Mouse (Mus musculus) neural tube, embryonic 11.5 days (tissue): ENCODE measurements around the gene Atp10b. TPM values are rescaled to one million over a fixed set of nuclear protein-coding genes. Genes with fewer than 3 reads are reported as not detected.

Experiments used
- ATAC-seq: fragments of 200-750 bp; cut with Nextera tagmentation; 2 replicates; pipeline ENCODE4 v1.8.0; 2017; ENCODE audit warnings: moderate number of reproducible peaks, mild to moderate bottlenecking, moderate TSS enrichment, moderate library complexity; ENCODE audit not compliant: insufficient read depth, low FRiP score, low TSS enrichment
- DNase-seq: peaks from one replicate; pipeline ENCODE4 v3.0.0-alpha.2; 2015; ENCODE audit warnings: low spot score
- H3K27ac ChIP-seq: fragments of 300-500 bp; sonication (generic); 2 replicates; pipeline ENCODE4 v1.5.1; 2014; ENCODE audit warnings: low read depth, mild to moderate bottlenecking, low read length
- H3K27me3 ChIP-seq: fragments of 300-500 bp; sonication (generic); 2 replicates; pipeline ENCODE4 v1.6.1; 2014; ENCODE audit warnings: mild to moderate bottlenecking, low read length, mixed read lengths; ENCODE audit not compliant: control insufficient read depth, insufficient read depth
- H3K36me3 ChIP-seq: fragments of 300-500 bp; sonication (generic); 2 replicates; pipeline ENCODE4 v1.6.1; 2014; ENCODE audit warnings: mild to moderate bottlenecking, low read length, moderate library complexity, mixed read lengths; ENCODE audit not compliant: control insufficient read depth, insufficient read depth
- H3K4me1 ChIP-seq: fragments of 300-500 bp; sonication (generic); 2 replicates; pipeline ENCODE4 v1.6.1; 2014; ENCODE audit warnings: low read length, mixed read lengths; ENCODE audit not compliant: control insufficient read depth, insufficient read depth
- H3K4me2 ChIP-seq: fragments of 300-500 bp; sonication (generic); 2 replicates; pipeline ENCODE4 v1.6.1; 2014; ENCODE audit warnings: low read depth, mild to moderate bottlenecking, moderate library complexity
- H3K4me3 ChIP-seq: fragments of 300-500 bp; sonication (generic); 2 replicates; pipeline ENCODE4 v1.5.1; 2014; ENCODE audit warnings: low read depth, low read length
- H3K9ac ChIP-seq: fragments of 300-500 bp; sonication (generic); 2 replicates; pipeline ENCODE4 v1.6.1; 2014; ENCODE audit warnings: mild to moderate bottlenecking, low read length
- H3K9me3 ChIP-seq: fragments of 300-500 bp; sonication (generic); 2 replicates; pipeline ENCODE4 v1.6.1; 2016; ENCODE audit warnings: low read length; ENCODE audit not compliant: control insufficient read depth
- WGBS: fragments of 180-500 bp; shearing (Covaris S2); extraction: QIAGEN DNeasy Blood & Tissue Kit; methylation state at CpG from one replicate; pipeline ENCODE4 v1.1.7; 2014; 5-methylcytosine and 5-hydroxymethylcytosine counted together
- polyA plus RNA-seq: library from polyadenylated mRNA; unstranded; fragments of >200 nt; fragmentation: Nextera tagmentation; extraction: Ambion mirVana; gene quantifications from 2 replicates; pipeline ENCODE4 v1.2.1, GENCODE M21; 2014

Gene Atp10b
- polyA plus RNA-seq, 1 experiment from 2014 or later, result 0.68 TPM

DNA sequence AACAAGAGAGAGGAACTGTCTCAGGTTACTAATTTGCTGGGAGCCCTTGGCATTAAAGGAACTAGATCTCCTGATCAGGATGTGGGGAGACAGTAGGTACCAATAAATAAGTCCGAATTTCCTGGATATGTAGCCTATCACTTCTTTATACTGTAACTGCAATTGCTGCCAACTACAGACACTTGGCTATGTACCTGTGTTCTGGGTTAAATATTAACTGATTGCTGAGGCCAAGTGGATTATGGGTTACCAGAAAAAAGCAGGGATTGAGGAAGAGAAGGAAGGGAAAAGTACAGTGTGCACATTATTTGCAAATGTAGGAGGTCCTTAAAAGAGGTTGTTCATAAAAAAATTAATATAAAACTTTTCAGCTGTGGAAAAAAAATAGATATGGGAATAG is 1.3 kb upstream of the Atp10b start:
- H3K4me1 ChIP-seq, result no peaks in the 10 kb centered on the region
- H3K36me3 ChIP-seq, result no peaks in the 10 kb centered on the region
- DNase-seq (no peak), ATAC-seq (no peak)
- H3K4me2 ChIP-seq, result no peak overlapping the region
- no peak overlapping the region for H3K4me3 ChIP-seq
- H3K27me3 ChIP-seq, result no peaks in the 10 kb centered on the region
- 90% methylated on average over 1 of the region's 1 CpGs for WGBS
- H3K9me3 ChIP-seq, result no peaks in the 10 kb centered on the region
- H3K27ac ChIP-seq, result no peak overlapping the region
- no peak overlapping the region for H3K9ac ChIP-seq

DNA sequence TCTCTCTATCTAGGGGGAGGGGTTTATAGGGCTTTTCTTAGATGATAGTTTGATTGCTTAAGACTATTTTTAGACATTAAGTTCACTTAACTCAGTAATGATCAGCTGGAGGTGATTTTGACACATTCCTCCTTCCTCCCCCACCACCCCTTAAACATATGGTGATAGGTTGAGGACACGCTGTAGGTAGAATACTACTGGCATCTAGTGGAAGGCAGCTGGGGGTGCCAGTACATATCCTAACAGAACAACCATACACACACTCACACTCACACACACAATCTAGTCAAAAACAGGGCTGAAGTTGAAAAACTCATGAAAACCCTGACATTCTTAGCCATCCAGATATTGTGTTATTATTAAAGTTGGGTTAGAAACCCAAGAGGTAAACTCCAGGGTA is 5.3 kb downstream of the Atp10b start:
- Histone ChIP-seq H3K4me3 (no peak overlapping the region), H3K27ac (no peak overlapping the region), H3K4me2 (no peak overlapping the region), H3K36me3 (no peaks in the 10 kb centered on the region), H3K27me3 (no peaks in the 10 kb centered on the region), H3K9ac (no peak overlapping the region), H3K4me1 (no peaks in the 10 kb centered on the region), H3K9me3 (no peaks in the 10 kb centered on the region)
- DNase-seq, result no peak
- ATAC-seq, result no peak
- WGBS, result 90% methylated on average over 1 of the region's 1 CpGs

DNA sequence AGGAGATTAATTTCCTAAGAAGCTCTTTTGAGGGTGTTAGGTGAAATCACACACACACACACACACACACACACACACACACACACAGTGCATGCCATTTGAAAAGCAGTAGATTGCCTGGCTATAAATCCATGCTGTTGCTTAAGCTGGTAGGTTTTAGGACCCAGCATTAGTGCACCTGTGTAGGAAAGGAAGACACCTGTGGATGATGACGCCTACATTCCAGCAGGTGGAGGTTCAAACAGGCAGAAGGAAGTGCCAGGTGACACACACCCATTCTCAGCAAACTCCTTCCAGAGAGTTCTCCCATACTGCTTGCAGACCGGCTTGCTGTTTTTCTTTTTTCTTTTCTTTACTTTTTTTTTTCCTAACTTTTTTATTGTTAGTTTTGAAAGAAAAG is 5.7 kb downstream of the Atp10b start:
- Histone ChIP-seq H3K36me3 (no peaks in the 10 kb centered on the region), H3K27ac (no peak overlapping the region), H3K27me3 (no peaks in the 10 kb centered on the region), H3K9ac (no peak overlapping the region), H3K4me3 (no peak overlapping the region), H3K9me3 (no peaks in the 10 kb centered on the region), H3K4me2 (no peak overlapping the region), H3K4me1 (no peaks in the 10 kb centered on the region)
- WGBS, result 90% methylated on average over 2 of the region's 2 CpGs
- no peak for DNase-seq
- ATAC-seq, result no peak

DNA sequence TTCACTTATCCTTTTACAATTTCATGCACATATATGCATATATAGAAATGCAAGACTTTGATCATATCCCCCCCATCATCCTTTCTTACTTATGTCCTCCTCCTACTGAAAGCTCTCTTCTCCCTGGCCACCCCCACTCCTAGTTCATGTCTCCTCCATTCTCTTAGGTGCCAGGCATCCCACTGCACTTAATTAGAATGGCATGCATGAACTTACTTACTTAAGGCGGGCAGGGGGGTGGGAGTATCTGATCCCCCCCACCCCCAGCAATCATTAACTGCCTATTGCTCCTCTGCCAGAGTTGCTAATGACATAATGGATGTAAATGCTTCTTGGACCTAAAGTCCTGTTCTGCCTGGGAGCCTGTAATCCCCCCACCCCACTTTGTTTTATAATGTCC is 9.1 kb downstream of the Atp10b start:
- 46% methylated on average over 1 of the region's 1 CpGs for WGBS
- Histone ChIP-seq H3K4me1 (no peaks in the 10 kb centered on the region), H3K4me3 (no peak overlapping the region), H3K27me3 (no peaks in the 10 kb centered on the region), H3K27ac (no peak overlapping the region), H3K9ac (no peak overlapping the region), H3K9me3 (no peaks in the 10 kb centered on the region), H3K4me2 (no peak overlapping the region), H3K36me3 (no peaks in the 10 kb centered on the region)
- no peak for ATAC-seq
- no peak for DNase-seq

DNA sequence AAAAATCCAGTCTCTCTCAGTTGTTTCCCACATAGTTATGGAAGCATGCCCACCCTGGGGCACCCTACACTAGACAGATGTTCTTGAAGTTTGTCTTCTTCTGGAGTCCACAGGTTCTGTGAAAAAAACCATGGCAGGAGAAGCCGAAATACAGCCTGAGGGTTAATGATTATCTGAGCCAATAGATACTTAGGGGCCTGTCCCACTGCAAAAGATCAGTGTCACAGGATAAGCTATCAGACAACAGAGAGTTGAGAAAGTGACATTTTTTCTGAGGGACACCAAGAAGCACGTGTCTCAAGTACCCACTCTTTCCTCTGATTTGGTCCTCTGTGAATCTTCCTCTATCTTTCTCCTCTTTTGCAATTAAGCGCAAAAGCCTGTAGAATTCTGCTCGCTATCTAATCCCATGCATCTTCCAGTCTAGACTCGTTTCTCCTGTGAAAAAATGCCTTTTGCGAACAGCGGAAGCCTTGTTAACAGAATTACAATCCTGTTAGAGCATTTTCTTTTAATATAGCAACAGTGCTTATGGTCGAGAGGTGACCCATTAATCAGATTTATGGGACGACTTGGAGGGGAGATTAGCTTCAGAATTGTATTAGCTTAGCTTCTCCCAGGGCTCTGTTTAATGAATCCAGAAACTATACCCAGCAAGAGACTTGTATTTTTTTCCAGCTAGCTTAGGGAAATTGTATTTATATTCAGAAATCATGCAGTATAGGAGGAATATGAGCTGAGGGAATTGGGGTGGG is 10.7 kb downstream of the Atp10b start:
- 73% methylated on average over 9 of the region's 9 CpGs for WGBS
- no peaks in the 10 kb centered on the region for H3K9me3 ChIP-seq
- no peaks in the 10 kb centered on the region for H3K36me3 ChIP-seq
- no peak overlapping the region for H3K9ac ChIP-seq
- H3K27me3 ChIP-seq, result no peaks in the 10 kb centered on the region
- no peak overlapping the region for H3K27ac ChIP-seq
- H3K4me2 ChIP-seq, result no peak overlapping the region
- no peak for DNase-seq
- H3K4me3 ChIP-seq, result no peak overlapping the region
- no peak for ATAC-seq
- no peaks in the 10 kb centered on the region for H3K4me1 ChIP-seq

DNA sequence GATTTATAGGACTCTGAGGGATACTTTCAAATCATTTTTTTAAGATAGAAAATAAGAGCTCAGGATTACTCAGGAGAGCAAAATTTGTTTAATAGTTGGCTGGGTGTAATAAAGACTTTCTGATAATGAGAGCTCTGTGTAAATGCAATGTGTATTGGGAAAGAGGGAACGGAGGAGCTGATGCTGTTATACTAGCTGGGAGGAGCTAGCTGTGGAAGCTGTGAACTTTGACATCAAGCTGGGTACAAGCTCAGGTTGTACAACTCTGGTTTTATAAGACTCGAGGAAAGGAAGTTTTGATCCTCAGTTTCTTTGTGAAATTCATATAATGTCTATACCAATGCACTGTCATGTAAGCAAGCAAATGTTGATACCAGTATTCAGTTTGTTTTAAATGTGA is 20.9 kb downstream of the Atp10b start:
- Histone ChIP-seq H3K9ac (no peak overlapping the region), H3K4me3 (no peak overlapping the region), H3K27me3 (no peaks in the 10 kb centered on the region), H3K36me3 (no peaks in the 10 kb centered on the region), H3K4me2 (no peak overlapping the region), H3K9me3 (no peaks in the 10 kb centered on the region), H3K27ac (no peak overlapping the region), H3K4me1 (no peaks in the 10 kb centered on the region)
- ATAC-seq, result no peak
- 83% methylated on average over 2 of the region's 2 CpGs for WGBS
- no peak for DNase-seq

DNA sequence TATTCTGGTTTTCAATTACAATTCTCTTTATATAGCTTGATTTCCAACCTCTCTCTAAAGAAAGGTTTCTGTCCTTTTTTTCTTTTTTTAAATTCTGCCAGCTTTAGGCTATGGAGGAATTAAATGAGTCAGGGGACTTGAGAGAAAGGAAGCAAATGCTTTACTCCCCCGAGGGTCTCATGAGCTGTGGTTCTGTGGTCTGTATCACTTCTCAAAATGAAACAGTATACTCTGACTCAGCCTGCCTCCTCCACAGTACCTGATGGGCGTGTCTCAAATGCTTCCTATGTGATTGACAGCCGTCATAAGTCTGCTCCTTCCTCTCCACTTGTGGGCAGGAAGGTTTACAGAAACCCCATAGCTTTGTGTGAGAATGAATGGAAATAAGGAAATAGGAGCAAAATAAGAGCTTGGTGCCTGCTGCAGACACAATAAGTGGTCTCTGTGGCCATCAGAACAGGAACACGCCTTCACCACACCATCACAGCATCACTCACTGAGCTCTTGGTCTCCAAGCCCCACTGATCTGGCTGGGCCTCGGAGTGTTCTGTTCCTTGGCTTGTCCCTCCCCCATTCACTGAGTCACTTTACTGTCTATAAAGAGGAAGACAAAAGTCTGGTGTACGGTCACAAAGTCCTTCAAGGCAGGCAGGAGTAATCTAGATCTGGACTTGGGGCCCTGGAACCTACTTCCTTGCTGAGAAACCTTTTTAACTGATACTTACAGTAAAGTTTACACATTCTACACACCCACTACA is 24.9 kb downstream of the Atp10b start:
- Histone ChIP-seq H3K4me1 (no peaks in the 10 kb centered on the region), H3K4me3 (no peak overlapping the region), H3K9me3 (no peaks in the 10 kb centered on the region), H3K4me2 (no peak overlapping the region), H3K27me3 (no peaks in the 10 kb centered on the region), H3K9ac (no peak overlapping the region), H3K27ac (no peak overlapping the region), H3K36me3 (no peaks in the 10 kb centered on the region)
- DNase-seq, result no peak
- no peak for ATAC-seq
- 75% methylated on average over 6 of the region's 6 CpGs for WGBS

DNA sequence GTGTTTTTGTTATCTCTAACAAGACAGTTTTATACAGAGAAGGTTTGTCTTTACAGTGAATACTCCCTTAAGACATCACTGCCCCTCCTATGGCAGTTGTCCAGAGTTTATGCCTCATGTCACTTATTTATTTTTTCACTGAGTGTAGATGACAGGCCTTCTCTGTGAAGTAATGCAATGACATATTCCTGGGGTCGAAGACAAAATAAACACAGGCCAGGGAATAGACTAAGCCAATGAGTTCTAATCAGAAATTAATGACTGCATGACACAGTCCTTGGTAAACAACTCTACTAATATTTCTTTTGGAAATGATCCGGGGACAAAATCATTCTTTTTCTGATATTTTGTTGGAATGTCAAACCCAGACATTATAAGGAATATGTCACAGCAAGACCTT is 32.7 kb downstream of the Atp10b start:
- H3K9me3 ChIP-seq, result no peaks in the 10 kb centered on the region
- H3K9ac ChIP-seq, result no peak overlapping the region
- DNase-seq (no peak), ATAC-seq (no peak)
- H3K36me3 ChIP-seq, result no peaks in the 10 kb centered on the region
- H3K4me2 ChIP-seq, result no peak overlapping the region
- no peak overlapping the region for H3K4me3 ChIP-seq
- 79% methylated on average over 2 of the region's 2 CpGs for WGBS
- no peaks in the 10 kb centered on the region for H3K27me3 ChIP-seq
- no peaks in the 10 kb centered on the region for H3K4me1 ChIP-seq
- no peak overlapping the region for H3K27ac ChIP-seq

DNA sequence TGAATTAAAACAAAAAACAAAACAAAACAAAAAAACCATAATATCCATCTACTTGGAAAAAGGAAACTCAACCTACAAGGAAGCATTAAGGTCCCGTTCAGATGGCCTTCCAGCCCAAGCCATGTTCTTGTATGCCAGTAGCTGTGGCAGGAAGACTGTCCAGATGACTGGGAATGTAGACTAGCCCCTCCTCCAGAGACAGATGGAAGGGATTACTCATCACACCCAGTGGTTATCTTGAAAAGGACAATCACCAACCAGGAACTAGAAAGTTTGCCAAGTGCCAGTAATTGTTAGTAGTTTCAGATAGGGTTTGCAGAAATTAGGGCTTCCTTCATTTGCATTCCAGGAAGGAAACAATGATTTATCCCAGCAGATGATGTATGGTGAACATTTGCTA is 33.1 kb downstream of the Atp10b start:
- ATAC-seq, result no peak
- no peak for DNase-seq
- Histone ChIP-seq H3K4me2 (no peak overlapping the region), H3K4me3 (no peak overlapping the region), H3K27me3 (no peaks in the 10 kb centered on the region), H3K9ac (no peak overlapping the region), H3K36me3 (no peaks in the 10 kb centered on the region), H3K9me3 (no peaks in the 10 kb centered on the region), H3K27ac (no peak overlapping the region), H3K4me1 (no peaks in the 10 kb centered on the region)
- WGBS, result 85% methylated on average over 1 of the region's 1 CpGs
